Mouse (Mus musculus) heart, adult 2 months (tissue): Measurements from ENCODE around the gene Bspry.

Experiments used
- CTCF ChIP-seq: fragments of 200-600 bp; IDR thresholded peaks from 2 replicates; pipeline ENCODE4 v1.8.1; 2022; ENCODE audit warnings: antibody characterized with exemption, mild to moderate bottlenecking, moderate library complexity
- EP300 ChIP-seq: fragments of 200-500 bp; IDR thresholded peaks from 2 replicates; pipeline ENCODE4 v1.6.1; 2011; ENCODE audit warnings: low read depth, low read length, control low read depth; ENCODE audit not compliant: insufficient read depth
- POLR2A ChIP-seq: fragments of 200-500 bp; IDR thresholded peaks from 2 replicates; pipeline ENCODE4 v1.6.1; 2011; ENCODE audit warnings: mild to moderate bottlenecking, low read depth, low read length, control low read depth; ENCODE audit not compliant: insufficient read depth

GRCm38 (mm10) chr4:62470598-62471051 is 9.2 kb upstream of the Bspry start, which contains the start of gene Wdr31:
- TF ChIP-seq CTCF (no peak), POLR2A (no peak), EP300 (no peak)
